Mouse (Mus musculus) left cerebral cortex, adult 2 months (tissue): Measurements from ENCODE around the gene Ajuba. TPM values are rescaled to one million over a fixed set of nuclear protein-coding genes. Genes with fewer than 3 reads are reported as not detected.
A peak's percentile ranks its signal among the peaks of the same experiment; 100 is the strongest.

Experiments used
- DNase-seq, 2 experiments: peaks; one replicate each; pipeline ENCODE4 v3.0.0; 2021 to 2022; ENCODE audit warnings: low spot score in 2 of 2, mixed read lengths in 1 of 2; ENCODE audit errors: extremely low spot score in 1 of 2
- H3K27ac ChIP-seq: fragments of 200-600 bp; 2 replicates; pipeline ENCODE4 v1.8.1; 2022
- H3K4me3 ChIP-seq: fragments of 200-600 bp; 2 replicates; pipeline ENCODE4 v1.8.1; 2022
- CTCF ChIP-seq: fragments of 200-600 bp; IDR thresholded peaks from 2 replicates; pipeline ENCODE4 v1.8.1; 2022; ENCODE audit warnings: antibody characterized with exemption, mild to moderate bottlenecking, moderate library complexity
- intact Hi-C: fragments of 180-260 bp; cut with DNase I; formaldehyde crosslinking; loops from one replicate; pipeline ENCODE4 v1.15.1; 2025
- total RNA-seq, 2 experiments: library from RNA; stranded (reverse); gene quantifications; 2 replicates each; pipeline ENCODE4 v1.2.3; 2021

Gene Ajuba
- total RNA-seq, 2 experiments from 2014 or later, result 1.3 to 2.8 TPM

- Histone ChIP-seq H3K4me3 (no peak overlapping the region), H3K27ac (no peak overlapping the region)
- no peak for TF ChIP-seq CTCF
- DNase-seq, result no peak
- intact Hi-C loops, result loop anchor here (1.0 kb wide), 1 partner anchor 72 kb away; the partner anchor contains the start of gene Cdh24
Measured at GRCm38 (mm10) chr14:54569451-54570392, 7.6 kb downstream of the Ajuba start.

DNA sequence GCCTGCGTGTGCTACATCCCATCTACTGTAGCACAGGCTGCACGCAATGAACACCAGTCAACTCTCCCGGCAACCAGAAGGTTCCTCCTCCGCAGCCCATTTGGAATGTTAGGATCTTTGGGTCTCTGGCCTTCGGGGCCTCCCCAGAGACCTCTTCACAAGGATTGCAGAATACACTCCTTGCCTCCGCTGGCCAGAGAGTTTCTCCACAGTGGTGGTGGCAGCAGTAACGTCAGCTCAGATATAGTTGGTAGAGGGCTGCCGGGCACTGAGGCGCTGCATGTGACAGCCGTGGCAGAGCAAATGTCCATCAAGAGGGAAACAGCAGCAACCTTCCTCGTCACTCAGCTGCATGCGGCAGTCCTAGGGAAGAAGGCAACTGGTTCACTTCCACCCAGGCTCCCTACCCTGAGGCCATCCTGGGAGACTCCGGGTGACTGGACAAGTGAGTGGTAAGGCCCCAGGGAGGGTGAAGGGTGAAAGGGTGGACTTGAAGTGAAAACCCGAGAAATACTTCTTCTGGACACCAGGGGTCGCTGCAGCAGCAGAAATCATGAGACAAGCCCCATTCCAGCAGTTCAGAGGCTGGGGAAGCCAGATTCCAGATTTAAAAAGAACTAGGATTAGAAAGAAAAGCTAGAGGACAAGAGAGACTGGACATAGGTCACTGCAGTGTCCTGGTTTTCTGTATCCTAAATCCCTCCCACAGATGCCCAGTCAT, 8.5 kb downstream of the Ajuba start:
- no peak overlapping the region for H3K27ac ChIP-seq
- H3K4me3 ChIP-seq, result no peak overlapping the region
- intact Hi-C loops, result loop anchor here (1.0 kb wide), 1 partner anchor 72 kb away; the partner anchor contains the start of gene Cdh24
- peak; percentile 66 to 71 for DNase-seq
- TF ChIP-seq CTCF, result peak; percentile 91

GRCm38 (mm10) chr14:54560527-54561242, 16.7 kb downstream of the Ajuba start:
- intact Hi-C loops, result no loop called here
- no peak for DNase-seq
- no peak for TF ChIP-seq CTCF
- no peak overlapping the region for H3K4me3 ChIP-seq
- H3K27ac ChIP-seq, result no peak overlapping the region

DNA sequence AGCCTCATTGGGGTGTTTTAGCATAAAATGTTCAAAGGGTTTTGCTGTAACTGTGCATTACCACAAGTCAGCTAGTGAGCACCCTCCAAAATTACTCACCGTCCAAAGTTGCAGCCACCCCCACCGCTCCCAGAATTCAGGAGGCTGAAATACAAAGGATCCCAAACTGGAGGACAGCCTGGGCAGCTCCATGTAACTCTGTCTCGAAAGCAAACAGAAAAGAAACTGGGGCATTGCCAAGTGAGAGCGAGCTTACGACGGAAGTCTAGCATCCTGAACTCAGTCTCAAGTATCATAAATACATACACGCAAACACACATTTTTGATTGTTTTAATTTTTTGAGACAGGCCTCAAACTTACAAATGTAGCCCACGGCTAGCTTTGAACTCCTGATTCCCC, 20.0 kb downstream of the Ajuba start:
- TF ChIP-seq CTCF, result no peak
- no peak for DNase-seq
- no peak overlapping the region for H3K27ac ChIP-seq
- no peak overlapping the region for H3K4me3 ChIP-seq
- intact Hi-C loops, result no loop called here

DNA sequence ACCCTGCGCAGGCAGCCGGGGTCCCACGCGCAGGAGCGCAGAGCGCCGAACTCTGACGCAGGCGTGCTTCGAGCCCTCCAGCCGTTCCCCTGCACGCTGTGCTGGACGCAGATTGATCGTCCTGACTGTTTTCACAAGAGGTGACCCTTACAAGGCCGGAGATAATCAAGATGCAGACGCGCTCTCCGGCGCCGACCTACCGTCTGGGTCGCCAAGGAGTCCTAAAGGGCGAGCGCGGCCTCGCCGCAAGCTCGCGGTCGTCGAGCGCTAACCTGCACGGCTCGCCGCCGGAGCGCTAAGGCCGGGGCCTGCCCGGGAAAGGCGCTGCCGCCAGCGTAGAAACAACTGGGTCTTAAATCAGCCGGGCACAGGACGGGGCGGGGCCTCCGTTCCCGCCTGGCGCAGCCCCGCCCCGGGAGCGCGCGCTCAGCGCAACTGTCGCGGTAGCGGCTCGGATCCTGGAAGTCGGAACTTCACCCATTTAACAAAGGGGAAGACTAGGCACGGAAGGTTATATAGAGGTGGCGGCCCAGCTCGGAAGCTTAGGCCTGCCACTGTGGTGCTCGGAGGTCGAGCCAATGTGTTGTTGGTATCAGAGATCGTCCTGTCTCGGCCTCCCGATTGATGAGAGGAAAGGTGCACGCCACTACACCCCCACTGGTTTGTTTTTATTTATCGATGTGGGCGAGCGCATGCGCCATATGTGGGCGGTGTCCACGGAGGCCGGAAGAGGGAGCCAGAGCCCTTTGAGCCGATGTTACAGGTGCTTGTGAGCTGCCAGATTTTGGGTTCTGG, 23.2 kb downstream of the Ajuba start, which contains the start of gene Haus4:
Haus4 (minus strand) TSS at position 642 of the 795 bp plus-strand sequence.
- intact Hi-C loops, result no loop called here
- Histone ChIP-seq H3K4me3 (peak within 1 kb of the TSS; percentile 63), H3K27ac (peak within 1 kb of the TSS; percentile 42; the same call in 1 of the 2 replicates)
- DNase-seq, result peak; percentile 61 to 64
- TF ChIP-seq CTCF, result peak; percentile 40

DNA sequence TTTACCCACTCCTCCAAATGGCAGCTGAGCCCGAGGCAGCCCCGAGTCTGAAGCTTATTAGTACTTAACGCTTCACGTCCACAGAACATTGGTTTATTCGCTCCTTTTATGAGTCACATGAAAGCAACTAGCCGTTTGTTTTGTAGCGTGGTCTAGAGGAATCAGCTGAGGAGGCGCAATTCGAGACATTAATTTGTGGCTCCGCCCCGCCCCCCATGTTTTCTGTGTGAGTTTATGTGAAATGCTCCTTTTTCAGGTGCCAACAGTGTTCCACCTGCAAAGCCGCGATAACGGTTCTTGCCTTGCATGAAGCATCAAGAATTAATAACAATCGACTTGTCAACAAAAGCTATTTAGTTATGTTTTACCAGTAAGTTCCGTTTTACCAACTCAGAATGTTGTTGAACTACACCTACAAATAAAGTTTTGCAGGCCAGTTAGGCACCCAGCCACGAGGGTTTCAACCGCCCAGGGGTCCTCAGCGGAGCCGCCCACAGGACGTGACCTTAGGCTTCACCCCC, 23.8 kb downstream of the Ajuba start:
- intact Hi-C loops, result no loop called here
- no peak for TF ChIP-seq CTCF
- Histone ChIP-seq H3K4me3 (peak overlapping the region; percentile 63), H3K27ac (peak overlapping the region; percentile 42; the same call in 1 of the 2 replicates)
- DNase-seq, result no peak

DNA sequence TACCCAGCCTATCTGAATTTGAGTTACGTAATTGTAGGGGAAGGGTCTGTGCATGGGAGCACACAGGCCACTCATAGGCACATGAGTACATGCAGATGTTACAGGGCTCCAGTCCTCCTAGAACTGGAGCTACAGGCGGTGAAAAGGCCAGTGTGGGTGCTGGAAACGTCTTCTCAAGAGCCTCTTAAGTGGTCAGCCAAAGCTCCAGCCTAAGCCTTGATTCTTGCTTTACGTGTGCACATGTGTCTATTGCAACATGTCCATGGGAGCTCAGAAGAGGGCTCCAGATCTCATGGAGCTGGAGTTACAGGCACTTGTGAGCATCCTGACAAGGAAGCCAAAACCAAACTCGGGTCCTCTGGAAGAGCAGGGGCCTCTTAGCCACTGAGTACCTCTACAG, 32.7 kb downstream of the Ajuba start:
- intact Hi-C loops, result no loop called here
- H3K27ac ChIP-seq, result no peak overlapping the region
- H3K4me3 ChIP-seq, result no peak overlapping the region
- TF ChIP-seq CTCF, result no peak
- no peak for DNase-seq

DNA sequence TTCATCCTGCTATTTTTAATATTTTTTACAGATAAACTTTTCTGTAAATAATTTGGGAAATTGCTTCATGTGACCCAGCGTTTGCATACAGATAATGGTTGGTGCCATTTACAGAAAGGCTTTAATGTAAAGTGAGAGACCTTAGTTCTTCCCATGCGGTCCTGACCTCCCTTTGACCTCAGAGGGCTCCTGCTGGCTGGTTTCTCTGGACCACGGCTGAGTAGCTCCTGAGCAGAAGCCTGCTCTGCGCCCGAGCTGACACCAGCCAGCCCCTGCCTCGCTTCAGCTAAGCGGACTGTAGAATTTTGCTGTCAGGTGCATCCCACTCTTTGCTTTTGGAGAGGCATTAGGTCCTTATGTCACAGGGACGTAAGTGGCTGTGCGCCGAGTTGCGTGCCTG, 36.6 kb downstream of the Ajuba start:
- no peak for DNase-seq
- Histone ChIP-seq H3K27ac (no peak overlapping the region), H3K4me3 (no peak overlapping the region)
- TF ChIP-seq CTCF, result no peak
- intact Hi-C loops, result no loop called here

- intact Hi-C loops, result no loop called here
- DNase-seq, result no peak
- Histone ChIP-seq H3K27ac (no peak overlapping the region), H3K4me3 (no peak overlapping the region)
- TF ChIP-seq CTCF, result no peak; the same call in 1 of the 2 replicates
Measured at GRCm38 (mm10) chr14:54538580-54538979, 38.8 kb downstream of the Ajuba start.

DNA sequence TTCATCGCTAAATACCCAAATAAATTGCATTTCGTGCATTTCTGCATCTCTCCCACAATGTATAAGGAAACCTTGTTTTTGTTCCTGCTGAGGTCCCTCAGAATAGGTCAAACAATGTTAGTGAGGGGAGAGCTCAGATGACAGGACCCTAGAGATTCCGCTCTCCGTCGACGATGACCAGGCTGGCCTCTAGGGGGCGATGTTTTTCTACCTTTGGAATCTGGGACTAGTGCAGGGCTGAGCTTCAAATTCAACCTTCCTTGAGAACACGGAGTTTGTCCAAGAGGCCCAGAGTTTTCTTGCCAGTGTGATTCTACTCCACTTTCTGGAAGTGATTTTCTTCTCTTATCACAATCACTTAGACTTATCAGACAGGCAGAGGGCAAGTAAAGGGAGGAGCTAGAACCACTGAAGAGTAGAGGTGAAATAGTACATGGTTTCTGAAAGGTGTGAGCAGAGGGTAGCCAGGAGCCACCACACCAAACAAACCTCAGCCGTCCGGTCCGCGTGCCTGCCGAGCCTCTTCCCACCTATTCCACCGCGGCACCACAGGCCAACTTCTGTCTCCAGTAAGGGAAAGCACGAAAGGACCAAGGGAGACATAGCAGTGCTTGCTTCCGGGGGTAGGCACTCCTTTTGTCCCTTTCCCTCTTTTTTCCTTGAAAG, 48.8 kb downstream of the Ajuba start:
- Histone ChIP-seq H3K27ac (no peak overlapping the region), H3K4me3 (no peak overlapping the region)
- TF ChIP-seq CTCF, result peak; percentile 94
- peak; percentile 76 to 87 for DNase-seq
- intact Hi-C loops, result loop anchor here (5.0 kb wide), 1 partner anchor 109 kb away; no protein-coding TSS in a partner anchor
